Mouse (Mus musculus): ENCODE measurements around the gene Asic2.

DNA sequence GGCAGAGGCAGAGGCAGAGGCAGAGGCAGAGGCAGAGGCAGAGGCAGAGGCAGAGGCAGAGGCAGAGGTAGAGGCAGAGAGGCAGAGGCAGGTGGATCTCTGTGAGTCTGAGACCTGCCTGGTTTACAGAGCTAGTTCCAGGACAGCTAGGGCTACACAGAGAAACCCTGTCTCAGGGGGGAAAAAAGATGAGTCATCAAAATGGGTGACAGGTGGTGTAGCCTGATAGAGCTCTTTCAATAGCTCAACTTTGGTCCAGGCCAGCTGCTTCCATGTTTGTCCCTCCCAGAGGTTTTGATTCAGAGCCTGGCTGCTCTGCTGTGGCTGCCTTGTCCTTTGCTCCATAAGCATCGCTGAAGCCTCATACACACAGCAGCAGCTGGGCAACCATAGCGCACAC, 1063.7 kb downstream of the Asic2 start:
- TF ChIP-seq ZKSCAN1 (IDR thresholded peaks at IDR 0.05; ENCODE audit: low read depth, low read length) (no peak), JUND (IDR thresholded peaks at IDR 0.05; ENCODE audit: low read depth, low read length) (no peak), GATA1 (IDR thresholded peaks at IDR 0.05; ENCODE audit: low read depth, low read length) (no peak)
